Mouse (Mus musculus): ENCODE measurements around the gene Arhgap15.

Gene Arhgap15

DNA sequence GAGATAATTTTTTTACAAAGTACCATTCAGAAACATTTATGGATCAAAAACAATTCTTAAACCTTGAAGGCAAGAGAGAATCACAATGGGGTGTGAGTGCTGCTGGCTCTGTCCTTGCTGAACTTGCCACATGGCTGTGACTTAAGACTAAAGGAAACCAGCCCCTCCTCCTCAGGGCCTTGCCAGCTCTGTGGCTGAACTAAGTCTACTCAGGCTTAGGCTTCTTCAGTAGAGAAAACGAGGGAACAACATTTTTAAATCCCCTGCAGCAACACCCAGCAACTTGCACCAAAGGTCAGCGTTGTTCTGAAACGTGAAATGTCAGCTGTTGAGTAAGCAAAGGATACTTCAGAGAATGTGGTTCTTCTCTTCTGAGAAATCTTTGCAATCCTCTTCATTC is 417.2 kb downstream of the Arhgap15 start:
- no peak for DNase-seq (ENCODE audit: low spot score in 2 of 2)

DNA sequence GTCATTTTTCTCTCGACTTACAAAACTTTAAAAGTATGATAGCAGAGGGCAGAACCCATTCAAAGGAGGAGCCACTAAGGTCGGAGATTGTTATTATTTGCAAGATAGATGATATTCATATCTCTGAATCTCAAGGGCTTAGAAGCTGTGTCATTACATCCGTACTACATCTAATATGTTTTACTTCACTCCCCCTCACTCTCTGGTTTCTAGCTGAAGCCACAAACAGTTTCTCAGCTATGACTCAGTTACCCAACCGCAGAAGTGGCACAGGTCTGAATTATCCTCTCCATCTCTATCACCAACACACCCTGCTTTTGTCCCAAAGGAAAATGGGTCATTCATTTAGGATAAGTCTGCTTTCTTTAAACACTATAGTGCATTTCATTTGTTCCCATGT is 418.1 kb downstream of the Arhgap15 start:
- DNase-seq (ENCODE audit: low spot score in 2 of 2): no peak

DNA sequence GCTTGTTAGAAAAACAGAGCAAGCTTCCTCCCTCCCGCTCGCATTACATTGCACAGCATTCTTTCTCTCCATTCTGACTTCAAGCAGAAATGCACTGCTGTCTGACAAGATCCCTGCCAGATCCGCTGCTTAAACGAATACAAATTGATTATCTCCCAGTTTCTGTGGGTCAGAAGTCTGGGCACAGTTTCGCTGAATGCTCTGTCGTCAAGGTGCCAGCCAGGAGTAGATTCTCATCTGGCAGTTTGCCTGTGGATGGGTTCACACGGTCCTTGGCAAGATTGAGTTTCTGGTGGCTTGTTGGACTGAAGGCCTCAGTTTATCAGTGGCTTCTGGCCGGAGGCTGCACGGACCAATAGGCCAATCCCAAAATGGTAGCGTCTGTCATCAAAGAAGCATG is 435.9 kb downstream of the Arhgap15 start:
- no peak for DNase-seq (ENCODE audit: low spot score in 2 of 2)

DNA sequence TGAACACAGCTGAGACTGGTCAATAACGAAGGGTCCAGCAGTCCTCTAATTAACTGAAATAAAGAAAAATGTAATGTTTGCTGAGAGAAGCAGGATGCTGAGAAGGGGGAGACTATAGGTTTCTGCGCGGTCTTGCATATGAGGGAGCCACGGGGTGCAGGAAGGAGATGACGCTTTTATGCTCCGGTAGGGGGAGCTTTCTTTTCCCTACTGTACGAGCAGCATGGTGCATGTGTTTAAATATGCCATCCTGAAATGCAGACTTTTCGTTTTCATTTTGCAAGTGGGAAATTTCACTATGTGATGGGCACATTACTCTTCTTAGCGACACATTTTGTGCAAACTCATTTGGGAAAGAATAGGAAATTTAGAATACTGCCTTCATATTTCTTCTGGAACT is 442.1 kb downstream of the Arhgap15 start:
- DNase-seq (ENCODE audit: low spot score in 2 of 2): no peak

DNA sequence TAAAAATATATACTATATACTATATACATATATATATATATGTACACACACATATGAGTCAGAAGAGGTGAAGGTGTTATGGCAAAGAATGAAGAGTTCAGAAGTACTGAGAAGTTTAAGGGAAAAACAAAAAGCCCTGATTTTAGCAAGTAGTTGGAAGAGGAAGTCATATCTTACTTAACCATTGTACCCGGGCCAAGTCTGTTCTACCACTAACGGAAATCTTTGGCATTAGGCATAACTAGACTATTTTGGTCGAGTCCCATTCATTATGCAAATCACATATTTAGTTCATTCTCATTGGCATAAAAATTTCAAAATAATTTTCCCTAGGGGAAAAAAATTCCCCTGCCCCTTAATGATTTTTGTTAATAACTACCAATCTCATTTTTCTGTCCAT is 443.4 kb downstream of the Arhgap15 start:
- DNase-seq (ENCODE audit: low spot score in 2 of 2): no peak

DNA sequence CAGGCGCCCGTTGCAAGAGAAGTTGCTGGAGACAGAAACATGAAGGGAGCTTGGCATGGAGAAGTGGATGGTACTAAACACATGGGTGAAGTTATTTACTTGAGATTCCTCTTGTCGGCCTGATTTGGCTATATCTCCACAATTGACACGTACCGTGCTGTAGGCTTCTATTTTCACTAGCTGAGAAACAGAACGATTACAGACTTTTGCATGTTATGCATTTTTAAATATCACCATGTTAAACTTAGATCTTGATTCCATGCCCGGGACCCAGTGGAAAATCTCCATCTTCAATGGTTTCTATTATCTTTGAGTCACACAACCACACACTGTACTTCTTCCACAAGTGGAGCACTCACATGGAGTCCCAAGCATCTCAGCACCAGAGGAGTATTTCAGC is 466.9 kb downstream of the Arhgap15 start:
- DNase-seq (ENCODE audit: low spot score in 2 of 2): peak; percentile 40 to 48

DNA sequence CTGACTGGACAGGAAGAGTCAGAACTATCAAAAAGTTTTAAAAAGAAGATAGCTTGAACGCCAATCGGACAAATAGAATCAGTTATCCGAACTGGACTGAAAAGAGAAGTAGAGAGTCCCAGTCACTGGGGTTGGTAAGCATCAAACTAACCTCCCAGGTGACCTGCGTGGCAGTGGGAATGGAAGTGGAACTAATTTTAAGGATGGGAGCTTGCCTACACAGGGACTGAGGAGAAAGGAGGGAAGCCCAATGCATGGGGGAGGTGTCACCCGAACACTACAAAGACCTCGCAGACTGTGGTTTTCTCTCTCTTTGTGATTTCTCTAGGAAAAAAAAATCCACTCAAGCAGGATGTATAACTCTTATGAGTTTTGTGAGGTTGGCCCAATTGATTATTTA is 469.2 kb downstream of the Arhgap15 start:
- DNase-seq (ENCODE audit: low spot score in 2 of 2): no peak

DNA sequence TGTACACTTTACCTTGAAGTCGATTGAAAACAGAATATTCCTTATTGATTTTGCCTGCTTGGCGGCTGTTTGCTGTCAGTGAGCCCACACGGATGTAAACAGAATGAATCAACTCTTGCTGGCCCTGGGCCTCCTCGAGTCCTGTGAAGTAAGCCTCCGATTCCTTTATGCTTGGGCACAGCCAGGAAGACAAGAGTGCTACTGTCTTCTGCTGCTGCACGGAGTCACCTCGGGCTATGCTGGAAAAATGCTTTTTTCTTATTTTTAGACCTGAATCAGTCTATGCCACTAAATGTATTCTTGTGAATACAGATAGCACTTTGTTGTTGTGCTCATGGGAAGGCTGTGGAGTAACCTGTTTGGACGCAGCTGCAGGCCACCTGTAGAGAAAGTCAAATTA is 469.7 kb downstream of the Arhgap15 start:
- DNase-seq (ENCODE audit: low spot score in 2 of 2): no peak

DNA sequence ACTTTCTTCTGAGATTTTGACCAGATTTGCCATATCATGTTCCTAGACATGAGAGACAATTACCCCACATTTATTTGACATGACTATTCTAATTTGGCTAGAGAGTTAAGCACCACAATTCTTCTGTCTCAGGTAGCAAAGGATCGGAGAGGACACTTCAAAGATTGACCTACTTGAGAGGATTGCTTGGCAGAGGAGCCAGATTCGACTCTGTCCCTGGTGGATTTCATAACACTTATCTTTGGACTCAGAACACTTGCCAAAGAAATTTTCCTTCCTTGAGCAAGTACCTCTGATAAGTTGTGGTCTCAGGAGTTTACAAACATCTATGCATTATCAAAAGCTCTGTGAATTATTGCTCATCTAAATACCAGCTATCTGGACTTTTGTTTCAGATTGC is 473.1 kb downstream of the Arhgap15 start:
- no peak for DNase-seq (ENCODE audit: low spot score in 2 of 2)

DNA sequence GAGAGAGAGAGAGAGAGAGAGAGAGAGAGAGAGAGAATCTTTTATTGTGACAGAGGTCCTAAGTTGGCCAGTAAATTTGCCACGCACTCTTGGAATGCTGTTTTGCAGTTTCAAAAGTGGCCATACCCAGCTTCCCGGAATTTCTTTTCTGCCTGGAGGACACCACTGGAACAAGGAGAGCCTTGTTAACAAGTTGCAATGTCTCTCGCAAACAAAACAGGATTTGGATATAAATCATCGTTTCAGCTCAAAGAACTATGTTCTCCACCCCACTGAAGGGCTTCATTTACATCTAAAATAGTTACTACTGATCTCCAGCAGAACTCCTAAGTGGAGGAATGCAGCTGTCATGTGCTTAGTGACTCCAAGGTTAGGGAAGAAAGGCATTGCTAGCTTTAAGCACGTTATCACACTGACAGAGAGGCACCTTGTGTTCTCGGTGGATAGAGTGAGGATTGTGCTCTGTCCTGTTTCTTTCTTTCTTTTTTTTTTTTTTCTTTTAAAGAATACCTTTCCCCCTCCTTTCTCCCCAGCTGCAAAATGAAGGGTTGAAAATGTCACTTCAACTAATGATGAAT is 473.6 kb downstream of the Arhgap15 start:
- DNase-seq (ENCODE audit: low spot score in 2 of 2): no peak

DNA sequence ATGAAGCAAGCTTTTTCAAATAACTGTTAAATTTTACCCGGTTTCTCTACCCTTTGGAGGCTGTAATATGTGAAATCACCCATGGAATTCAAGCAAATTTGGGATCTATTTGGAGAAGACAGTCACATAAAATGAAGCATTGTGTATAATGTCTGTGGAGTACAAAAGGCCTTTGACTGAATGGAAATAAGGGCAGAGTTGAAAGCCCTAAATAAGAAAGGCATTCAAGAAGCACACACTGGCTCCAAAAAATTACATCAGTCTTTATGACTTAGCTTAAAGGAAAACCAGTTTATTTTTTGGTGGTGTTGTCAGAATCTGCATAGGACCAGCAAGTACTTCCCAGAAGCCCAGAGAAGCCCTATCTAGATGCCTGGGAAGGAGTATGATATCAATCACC is 486.2 kb downstream of the Arhgap15 start:
- no peak for DNase-seq (ENCODE audit: low spot score in 2 of 2)

DNA sequence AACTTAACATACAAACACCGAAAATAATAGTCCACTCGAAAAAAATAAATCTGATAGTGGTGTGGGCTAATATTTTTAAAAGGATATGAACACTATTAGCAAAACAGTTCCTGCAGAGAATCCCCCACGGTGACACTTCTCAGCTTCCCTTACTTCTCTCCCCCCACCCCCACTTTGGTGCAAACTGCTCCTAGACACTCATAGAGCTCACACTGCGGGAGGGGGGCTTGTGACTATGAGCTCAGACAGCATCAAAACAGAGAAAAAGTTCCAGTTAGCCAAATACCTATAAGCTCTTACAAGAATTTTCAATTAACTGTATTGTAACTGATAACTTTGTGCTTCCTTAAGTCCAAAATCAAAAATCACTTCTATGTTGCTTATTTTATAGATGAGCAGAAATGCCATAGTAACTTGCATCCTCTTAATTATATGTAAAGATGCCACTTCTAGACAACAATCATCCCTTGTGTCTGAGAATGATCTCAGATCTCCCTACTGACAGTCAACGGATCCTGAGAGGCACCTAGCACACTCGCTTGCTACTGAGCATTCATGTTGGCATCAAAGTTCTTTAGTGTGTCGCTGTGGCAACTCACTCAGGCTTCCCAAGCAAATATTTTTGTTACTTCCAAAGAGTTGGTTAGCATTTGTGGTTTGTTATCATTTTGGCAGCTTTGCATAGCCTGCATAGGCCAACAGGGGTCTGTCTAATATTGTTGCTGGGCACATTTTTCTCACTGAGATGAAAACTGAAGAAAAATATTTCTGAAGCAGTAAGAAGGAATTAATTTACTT is 493.2 kb downstream of the Arhgap15 start:
- no peak for DNase-seq (ENCODE audit: low spot score in 2 of 2)

DNA sequence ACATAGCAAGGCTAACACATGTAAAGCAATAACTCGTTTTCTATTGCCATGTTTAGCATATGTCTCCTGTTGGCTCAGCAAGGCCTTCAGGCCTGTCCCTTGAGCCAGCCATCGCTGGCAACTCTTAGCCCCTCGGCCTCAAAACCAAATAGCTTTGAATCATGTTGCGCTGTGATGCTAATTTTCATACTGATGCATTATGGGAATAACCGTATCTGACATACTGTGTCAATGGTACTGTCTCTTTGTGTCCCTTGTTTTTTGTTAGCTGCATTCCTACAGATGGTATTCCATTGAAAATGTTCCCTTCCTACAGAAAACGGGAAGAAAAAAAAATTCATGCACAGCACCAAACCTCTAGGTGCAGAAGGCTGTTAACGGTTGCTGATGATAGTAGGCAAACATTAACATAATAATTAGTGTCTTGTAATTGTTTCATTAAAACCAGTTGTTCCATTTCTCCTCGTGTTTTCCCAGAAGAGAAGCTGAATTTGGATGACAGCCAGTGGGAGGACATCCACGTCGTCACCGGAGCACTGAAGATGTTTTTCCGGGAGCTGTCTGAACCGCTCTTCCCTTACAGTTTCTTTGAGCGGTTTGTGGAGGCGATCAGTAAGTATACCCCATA is 494.1 kb downstream of the Arhgap15 start:
- peak; percentile 27 to 44 for DNase-seq (ENCODE audit: low spot score in 2 of 2)

DNA sequence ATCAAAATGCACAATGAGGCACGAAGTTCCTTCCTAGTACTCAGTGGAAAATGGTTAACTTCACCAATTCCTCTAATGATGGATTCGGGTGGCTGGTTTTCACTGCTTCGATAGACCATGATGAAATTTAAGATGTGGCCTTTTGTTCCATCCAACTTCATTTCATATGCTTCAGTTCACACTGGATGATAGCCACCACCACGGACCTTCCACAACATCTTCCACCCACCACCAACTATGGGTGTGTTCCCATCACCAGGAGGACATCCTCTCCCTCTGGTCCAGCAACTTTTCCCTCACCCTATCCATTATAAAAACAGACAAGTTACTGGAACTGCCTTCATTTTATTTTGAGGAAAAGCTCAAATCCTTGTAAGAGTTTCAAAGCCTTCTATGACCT is 506.7 kb downstream of the Arhgap15 start:
- DNase-seq (ENCODE audit: low spot score in 2 of 2): no peak

DNA sequence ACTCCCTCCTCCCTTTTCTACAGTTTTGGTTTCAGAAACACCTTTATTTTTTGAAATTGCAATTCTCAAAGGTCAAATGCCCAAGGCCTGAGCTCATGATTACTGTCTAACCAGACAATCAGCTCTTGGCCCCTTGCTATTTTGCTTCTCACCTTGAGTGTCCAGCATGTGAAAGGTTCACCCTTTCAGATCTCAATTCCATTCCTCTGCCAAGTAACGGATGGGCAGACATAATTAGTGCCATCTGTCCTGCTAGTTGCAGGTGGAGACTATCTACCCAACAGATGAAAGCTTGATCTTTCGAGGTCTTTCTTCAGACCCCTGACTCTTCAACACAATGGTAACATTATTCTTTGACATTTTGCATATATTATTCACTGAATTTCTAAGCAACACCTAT is 509.3 kb downstream of the Arhgap15 start:
- DNase-seq (ENCODE audit: low spot score in 2 of 2): no peak

DNA sequence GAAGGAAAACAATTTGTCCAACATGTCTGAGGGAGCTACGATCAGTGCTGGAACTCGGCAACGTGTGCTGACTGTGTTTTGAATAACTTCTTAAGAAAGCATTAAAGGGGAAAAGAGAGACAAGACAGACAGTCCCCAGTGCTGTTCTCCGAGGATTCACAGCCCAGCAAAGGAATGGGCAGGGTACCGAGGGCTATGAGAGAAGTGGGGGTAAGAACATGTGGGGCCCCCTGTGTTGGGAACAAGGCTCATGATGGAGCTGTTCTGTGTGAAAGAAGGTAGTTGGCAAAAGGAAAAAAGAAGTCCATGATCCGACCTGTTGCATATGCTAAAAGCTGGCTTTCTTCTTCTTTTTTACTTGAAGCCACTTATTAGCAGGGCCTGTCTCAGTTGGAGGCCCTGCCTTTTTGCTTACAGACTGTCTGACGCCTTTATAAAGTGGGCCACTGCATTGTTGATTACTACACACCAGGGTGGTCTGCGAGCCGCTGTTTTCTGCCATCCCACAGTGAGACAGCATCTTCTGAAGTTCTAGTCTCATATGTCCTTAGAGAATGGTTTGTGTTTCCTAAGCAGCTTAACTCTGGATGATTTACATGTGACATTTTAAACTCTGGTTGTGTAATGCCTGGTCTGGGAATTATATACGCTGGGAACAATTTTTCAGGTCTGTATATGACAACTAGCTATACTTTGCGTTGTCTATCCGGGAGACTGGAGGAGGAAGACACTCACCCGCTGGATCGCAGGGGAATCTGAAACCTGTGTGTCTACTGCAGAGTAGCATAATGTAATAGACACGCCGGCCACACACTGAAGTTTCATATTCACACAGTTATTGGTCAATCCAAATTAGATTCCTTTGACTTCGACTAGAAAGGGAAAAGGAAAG is 523.1 kb downstream of the Arhgap15 start:
- no peak for DNase-seq (ENCODE audit: low spot score in 2 of 2)

DNA sequence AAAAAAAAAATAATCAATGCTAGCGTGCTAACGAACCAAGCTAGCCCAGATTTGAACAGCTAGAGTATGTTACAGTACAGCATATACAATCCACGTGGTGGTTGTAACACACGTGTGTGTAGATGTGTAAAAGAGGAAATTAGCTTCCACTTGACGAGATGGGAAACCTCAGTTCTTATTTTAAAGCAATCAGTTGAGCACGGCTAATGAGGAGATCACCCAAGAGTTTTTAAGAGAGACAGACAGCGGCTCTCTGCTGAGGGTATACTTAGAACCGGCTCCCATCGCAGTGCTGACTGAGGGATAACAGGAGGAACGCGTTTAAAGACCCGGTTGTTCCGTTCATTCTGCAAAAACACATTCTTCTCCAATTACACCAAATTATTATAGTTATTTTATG is 524.0 kb downstream of the Arhgap15 start:
- no peak for DNase-seq (ENCODE audit: low spot score in 2 of 2)

DNA sequence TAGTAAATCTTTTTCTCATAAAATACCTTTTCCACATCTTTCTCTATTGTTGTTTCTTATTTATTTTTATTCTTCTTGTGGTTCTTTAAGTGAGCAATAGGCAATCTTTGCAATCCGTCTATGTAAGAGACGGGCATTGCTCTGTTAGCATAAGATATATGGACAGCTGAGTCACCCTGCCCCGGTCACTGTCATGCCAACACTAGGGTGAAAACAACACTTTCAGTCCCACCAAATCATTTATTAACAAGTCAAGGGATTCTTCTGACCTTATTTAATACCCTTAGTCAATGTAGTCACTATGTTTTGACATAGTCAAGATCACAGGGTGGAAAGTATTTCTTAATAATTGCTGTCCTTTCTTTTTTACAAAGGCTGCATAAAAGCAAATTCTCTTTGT is 525.8 kb downstream of the Arhgap15 start:
- DNase-seq (ENCODE audit: low spot score in 2 of 2): no peak

DNA sequence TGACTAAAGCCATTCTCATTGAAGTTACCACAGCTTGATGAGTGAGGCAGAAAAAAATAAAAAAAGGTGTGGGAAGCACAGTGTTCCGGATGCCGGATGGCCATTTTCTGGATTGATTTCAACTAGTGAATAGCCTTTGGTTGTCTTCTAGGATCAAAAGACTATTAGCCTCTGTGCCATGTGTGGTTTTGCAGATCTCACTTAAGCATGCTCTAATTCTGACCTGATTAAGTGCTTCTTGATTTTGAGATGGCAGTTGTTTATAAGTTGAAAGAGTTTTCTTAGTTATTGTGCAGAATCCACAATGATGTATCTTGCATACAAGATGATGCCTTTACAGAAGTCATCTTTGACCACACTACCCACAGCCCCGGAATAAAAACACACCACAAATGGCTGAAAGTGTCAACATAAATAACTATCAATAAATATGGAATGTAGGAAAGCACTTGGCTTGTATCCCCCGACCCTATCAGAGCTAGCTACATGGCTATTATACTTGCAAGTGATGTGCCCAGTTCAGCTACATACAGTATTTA is 537.6 kb downstream of the Arhgap15 start:
- no peak for DNase-seq (ENCODE audit: low spot score in 2 of 2)

DNA sequence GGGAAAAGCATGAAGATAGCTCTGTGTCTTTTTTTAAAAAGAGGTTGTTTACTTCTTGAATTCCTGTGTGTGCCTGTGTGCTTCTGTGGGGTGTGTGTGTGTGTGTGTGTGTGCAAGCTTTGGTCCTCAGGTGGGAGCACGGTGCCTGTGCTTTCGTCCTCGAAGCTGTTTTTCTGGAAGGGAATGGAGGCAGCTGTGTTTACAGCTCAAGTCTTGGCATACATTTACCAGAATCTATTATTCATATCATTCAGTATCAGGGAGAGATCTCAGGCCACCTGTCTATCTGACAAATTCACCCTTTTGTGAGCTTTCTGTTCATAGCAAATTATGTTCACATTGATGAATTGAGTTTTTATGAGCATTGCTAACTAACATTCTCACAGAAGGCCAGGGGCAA is 550.5 kb downstream of the Arhgap15 start:
- DNase-seq (ENCODE audit: low spot score in 2 of 2): no peak

DNA sequence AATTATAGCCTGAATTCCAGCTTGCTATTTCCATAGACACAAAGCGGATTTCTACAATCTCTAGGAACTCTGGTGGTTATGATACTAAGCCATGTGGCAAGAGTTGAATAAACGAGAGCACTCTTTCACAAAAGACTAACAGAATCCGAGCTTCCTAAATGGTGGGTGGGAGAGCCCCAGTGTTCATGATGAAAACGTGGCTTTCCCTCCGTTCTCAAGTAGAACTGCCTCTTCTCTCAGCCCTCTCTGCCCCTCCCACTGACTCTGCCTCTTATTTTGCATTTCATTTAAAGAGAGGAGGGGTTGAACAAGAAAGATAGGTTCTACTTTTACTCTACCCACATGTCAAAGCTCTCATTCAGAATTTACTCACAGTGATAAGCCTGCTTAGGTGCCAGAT is 551.3 kb downstream of the Arhgap15 start:
- DNase-seq (ENCODE audit: low spot score in 2 of 2): no peak

DNA sequence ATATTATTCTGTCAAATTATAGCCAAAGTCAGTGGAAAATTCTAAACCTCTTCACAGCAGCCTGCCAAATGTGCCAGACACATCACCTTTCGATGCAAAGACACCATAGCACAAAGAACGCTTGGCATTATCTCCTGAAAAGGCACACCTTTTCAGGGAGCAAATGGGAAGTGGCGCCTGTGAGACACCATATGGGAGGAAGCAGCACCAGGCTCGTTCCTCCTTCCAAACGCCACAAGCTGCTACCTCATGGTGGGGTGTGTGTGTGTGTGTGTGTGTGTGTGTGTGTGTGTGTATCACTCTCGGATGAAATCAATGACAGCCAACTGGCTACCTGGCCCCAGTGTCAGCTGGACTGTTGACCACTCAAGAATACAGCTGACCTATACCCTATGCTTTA is 551.8 kb downstream of the Arhgap15 start:
- DNase-seq (ENCODE audit: low spot score in 2 of 2): no peak
